Mouse (Mus musculus) cerebellum, adult 8-10 months (tissue): ENCODE measurements at regions not wholly inside any gene's neighbourhood (a gene's known extent, or its start where the extent isn't known, plus 50 kb on each side); places are given as distances from the start of the nearest gene placed in this dataset.
"Not testable (repeated sequence)": the region's sequence is repeated elsewhere in the genome, so short reads cannot be mapped to it uniquely, and the experiment has no call there.

Source experiments
- DNase-seq: peaks from one replicate; pipeline ENCODE4 v3.0.0; 2022

- DNase-seq, result not testable (repeated sequence)
Measured at GRCm38 (mm10) chr17:13551693-13552404, 197.5 kb downstream of the Tcp10c start.

DNA sequence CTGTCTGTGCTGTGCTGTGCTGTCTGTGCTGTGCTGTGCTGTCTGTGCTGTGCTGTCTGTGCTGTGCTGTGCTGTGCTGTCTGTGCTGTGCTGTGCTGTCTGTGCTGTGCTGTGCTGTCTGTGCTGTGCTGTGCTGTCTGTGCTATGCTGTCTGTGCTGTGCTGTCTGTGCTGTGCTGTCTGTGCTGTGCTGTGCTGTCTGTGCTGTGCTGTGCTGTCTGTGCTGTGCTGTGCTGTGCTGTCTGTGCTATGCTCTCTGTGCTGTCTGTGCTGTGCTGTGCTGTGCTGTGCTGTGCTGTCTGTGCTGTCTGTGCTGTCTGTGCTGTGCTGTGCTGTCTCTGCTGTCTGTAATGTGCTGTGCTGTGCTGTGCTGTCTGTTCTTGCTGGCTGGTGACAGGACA, 198.5 kb downstream of the Tcp10c start:
- not testable (repeated sequence) for DNase-seq

DNA sequence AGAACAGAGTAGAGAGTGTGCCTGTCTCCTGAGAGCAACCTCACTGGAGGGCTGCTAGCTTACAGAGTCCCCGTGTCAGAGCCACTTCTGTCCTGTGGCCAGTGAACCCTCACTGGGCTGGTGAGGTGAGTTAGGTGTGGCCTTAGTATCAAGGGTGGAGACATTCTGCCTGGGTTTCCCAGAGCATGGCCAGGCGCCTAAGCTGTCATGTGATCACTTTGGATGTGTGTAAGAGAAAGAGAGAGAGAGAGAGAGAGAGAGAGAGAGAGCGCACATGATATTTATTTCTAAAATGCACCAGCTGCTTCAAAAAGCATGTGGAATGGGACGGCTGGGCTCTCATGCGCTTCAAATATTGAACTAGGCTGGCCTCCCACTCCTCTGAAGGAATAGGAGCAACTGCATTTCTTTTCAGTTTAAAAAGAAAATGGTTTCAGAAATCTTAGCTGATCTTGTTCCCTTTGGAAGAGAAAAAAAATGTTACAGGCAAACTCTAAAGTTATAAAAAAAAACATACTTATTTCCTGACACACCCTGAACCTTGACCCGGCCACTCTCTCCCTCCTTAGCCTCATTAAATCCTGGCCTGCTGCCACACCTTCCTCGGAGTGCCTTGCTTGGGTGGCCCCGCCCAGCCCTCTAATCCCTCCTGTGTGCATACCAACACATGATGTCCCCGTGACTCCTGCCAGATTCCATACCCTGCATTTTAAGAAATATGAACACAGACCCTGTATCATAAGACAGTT, 201.1 kb downstream of the Tcp10c start:
- DNase-seq, result not testable (repeated sequence)

GRCm38 (mm10) chr17:13556060-13556660, 201.8 kb downstream of the Tcp10c start:
- not testable (repeated sequence) for DNase-seq

- no peak for DNase-seq
Measured at GRCm38 (mm10) chr17:13558863-13559262, 201.5 kb upstream of the Afdn start.

GRCm38 (mm10) chr17:13561342-13561741, 199.0 kb upstream of the Afdn start:
- DNase-seq, result no peak

- DNase-seq, result no peak
Measured at GRCm38 (mm10) chr17:13562974-13563373, 197.4 kb upstream of the Afdn start.

- DNase-seq, result no peak
Measured at GRCm38 (mm10) chr17:13564800-13565199, 195.5 kb upstream of the Afdn start.

DNA sequence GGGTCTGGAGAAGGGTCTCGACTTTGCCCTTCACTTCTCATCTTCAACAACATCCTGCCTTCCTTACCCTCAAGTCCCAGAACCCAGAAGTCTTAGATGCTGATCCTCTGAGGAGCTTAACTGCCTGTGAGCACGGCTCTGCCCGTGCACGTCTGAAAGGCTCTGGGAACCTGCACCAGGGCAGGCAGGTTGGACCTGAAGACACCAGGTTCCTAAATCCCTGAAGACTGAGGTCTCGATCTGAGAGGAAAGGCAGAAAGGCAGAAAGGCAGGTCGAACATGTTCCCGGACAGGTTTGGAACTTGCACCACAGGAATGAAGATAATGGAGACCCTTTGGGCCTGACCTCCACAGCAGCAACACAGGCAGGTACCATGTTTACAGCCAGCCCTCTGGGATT, 193.7 kb upstream of the Afdn start:
- no peak for DNase-seq

GRCm38 (mm10) chr17:13567183-13567582, 193.2 kb upstream of the Afdn start:
- no peak for DNase-seq

DNA sequence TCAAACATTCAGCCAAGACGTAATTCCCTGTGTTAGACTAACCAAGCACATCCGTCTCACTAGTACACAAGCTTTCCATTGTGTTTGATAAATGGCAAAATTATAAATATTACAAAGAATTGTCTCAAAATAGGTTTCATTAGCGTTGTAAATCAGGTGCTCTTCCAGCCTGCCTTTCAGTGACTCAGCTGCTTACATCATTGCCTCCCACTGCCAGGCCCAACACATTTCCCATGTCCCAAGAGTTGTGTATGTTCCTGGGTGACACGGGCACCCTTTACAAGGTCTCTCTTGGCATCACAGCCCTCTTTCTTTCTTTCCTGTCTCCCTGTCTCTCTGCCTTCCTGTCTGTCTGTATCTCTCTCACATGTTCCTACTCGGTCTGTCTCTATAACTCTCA, 189.5 kb upstream of the Afdn start:
- no peak for DNase-seq

DNA sequence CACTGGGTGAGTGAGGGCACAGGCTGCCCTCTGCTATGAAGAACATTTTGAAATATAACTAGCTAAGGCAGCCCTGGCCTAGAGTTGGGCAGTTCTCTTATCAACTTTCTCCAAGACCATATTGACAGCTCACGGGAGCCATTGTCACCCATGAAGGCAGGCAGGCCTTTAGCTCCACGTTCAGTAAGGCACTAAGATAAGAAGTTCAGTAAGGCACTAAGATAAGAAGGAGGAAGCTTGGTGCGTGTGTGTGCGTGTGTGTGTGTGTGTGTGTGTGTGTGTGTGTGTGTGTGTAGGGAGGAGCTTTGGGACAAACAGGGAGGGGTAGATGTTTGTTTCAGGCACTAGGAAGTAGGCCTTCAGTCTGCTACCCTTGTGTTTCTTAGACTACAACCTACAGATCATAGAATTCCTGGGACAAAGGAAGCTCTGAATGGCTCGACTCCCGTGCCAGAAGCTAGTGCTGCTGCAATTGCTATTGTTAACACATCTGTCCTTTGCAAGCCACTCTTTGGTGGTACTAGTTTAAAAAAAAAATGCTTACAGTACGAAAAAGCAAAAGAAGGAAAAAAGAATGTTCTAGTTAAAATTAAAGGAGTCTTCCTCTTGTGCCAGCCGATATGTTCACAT, 188.0 kb upstream of the Afdn start:
- no peak for DNase-seq

- no peak for DNase-seq
Measured at GRCm38 (mm10) chr17:13573036-13573435, 187.3 kb upstream of the Afdn start.

DNA sequence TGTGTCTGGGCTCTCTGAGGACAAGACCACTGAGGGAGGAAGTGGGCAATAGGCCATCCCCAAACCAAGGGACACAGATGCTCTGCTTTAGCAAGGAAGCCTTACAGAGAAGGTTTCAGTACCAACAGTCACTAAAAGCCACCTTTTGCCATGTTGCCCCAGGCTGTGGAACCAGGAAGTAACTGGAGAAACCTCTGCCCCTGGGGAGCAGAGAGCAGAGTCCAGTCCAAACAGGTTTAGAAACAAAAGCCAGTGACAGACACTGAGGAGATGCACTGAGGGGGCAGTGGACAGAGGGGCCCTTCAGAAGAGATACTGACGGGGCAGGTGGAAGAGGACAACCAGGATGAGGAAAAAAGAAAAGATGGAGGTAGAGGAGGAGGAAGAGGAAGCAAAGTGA, 186.2 kb upstream of the Afdn start:
- no peak for DNase-seq

GRCm38 (mm10) chr17:13574682-13575444, 185.5 kb upstream of the Afdn start:
- DNase-seq, result no peak

GRCm38 (mm10) chr17:13577798-13578197, 182.5 kb upstream of the Afdn start:
- DNase-seq, result no peak

- no peak for DNase-seq
Measured at GRCm38 (mm10) chr17:13581214-13581920, 179.0 kb upstream of the Afdn start.

- DNase-seq, result no peak
Measured at GRCm38 (mm10) chr17:13581995-13582588, 178.2 kb upstream of the Afdn start.

DNA sequence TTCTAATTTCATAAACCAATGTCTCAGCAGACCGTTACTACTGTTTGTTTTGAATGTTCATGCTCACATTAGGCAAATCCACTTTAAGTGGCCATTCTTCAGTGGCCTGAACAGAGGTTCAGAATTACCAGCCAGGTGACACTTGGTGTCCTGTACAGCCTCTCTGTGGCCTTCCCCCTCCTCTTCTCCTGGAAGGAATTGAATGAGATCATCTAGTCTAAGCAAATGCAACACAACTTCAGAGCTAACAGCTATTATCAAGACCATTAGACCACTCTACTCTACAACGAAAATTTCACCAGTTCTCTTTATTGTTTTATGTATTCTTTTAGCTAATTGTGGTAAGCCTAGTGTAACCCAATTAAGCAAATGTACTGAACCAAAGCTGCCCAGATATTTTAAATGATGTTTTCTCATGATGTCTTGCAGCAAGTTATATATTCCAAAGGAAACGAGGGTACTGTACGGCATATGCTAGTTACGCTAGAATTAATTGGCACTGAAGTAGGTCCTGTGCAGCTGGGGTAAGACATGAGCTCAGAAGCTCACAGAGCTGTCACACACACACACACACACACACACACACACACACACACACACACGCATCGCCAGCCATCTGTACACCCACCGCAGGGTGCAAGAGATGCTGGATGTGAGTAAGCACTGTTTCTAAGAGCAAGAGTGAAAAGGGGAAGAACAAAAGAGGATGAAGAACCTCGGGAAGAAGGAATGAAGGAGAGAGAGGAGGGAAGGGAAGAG, 176.7 kb upstream of the Afdn start:
- DNase-seq, result peak; percentile 32

DNA sequence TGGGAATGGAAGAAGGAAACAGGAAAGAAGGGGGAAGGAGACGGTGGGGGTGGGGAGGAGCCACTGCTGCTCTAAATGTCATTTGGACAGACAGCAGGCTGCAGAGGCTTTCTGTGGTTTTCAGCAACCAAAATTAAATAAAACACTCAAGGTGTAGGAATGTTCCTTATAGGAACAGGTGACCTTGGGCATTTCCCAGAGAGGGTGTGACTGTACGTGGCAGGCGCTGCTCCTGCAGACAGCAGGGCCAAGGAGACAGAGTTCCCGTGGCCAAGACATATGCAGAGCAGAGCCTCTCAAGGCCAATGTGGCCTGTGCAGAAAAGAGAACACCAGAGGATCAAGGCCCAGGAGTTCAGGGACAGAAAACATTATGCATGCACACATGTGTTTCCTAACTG, 175.9 kb upstream of the Afdn start:
- DNase-seq, result peak; percentile 15
